Mouse (Mus musculus) liver, adult 2 months (tissue): ENCODE results near the gene Slc30a5.

ENCODE experiments used
- CTCF ChIP-seq: fragments of 200-500 bp; IDR thresholded peaks from 2 replicates; pipeline ENCODE4 v1.5.1; 2011; ENCODE audit warnings: low read depth, low read length, control low read depth
- POLR2A ChIP-seq: fragments of 200-500 bp; IDR thresholded peaks from 2 replicates; pipeline ENCODE4 v1.6.1; 2011; ENCODE audit warnings: low read length, control low read depth; ENCODE audit not compliant: insufficient read depth; ENCODE audit errors: extremely low read depth

GRCm38 (mm10) chr13:100859117-100859516, 25.9 kb upstream of the Slc30a5 start:
- TF ChIP-seq CTCF (no peak), POLR2A (no peak)
